ENCODE assay signal across 10 mouse cellular contexts in genomic region chr16:35319335-35319734, GRCm38 (mm10). TPM values are rescaled to one million over a fixed set of nuclear protein-coding genes. Genes with fewer than 3 reads are reported as not detected.
A peak's percentile ranks its signal among the peaks of the same experiment; 100 is the strongest.
DNase-seq lines count a peak whose midpoint lies in the region; ATAC-seq and TF ChIP-seq lines count a peak whose summit lies in the region.
"Had no signal": no experiment of that assay in that cellular context is flagged by ENCODE, and none has a peak within 500 bp of the region (broad histone marks: within the 10 kb centered on the region; RNA-seq: fewer than 3 reads in every experiment).

No protein-coding gene starts in this region.

- no peak for TF ChIP-seq EP300 in heart, postnatal 0 days (IDR thresholded peaks at IDR 0.05; ENCODE audit: low read depth)

- H3K9ac ChIP-seq in heart, postnatal 0 days (replicated peaks; ENCODE audit: low read depth, low read length) = no peak overlapping the region
- no peak overlapping the region for H3K9ac ChIP-seq in hindbrain, embryonic 14.5 days
- H3K9ac ChIP-seq: embryonic facial prominence, embryonic 13.5 days; lung, embryonic 15.5 days had no signal

- WGBS in heart, postnatal 0 days = 33% methylated on average over 4 of the region's 4 CpGs
- WGBS in hindbrain, embryonic 14.5 days = 28% methylated on average over 4 of the region's 4 CpGs

- peak; percentile 47 for ATAC-seq in heart, postnatal 0 days (ENCODE audit: insufficient read depth, low read depth)
- ATAC-seq in hindbrain, embryonic 14.5 days (ENCODE audit: low FRiP score) = peak; percentile 75
- ATAC-seq in erythroid progenitor cell, adult 5-6 weeks (replicated peaks; ENCODE audit: low FRiP score, poor library complexity, severe bottlenecking) = no peak

- H3K9me3 ChIP-seq in heart, postnatal 0 days (replicated peaks; ENCODE audit: control insufficient read depth, low read length) = no peaks in the 10 kb centered on the region
- no peaks in the 10 kb centered on the region for H3K9me3 ChIP-seq in hindbrain, embryonic 14.5 days (ENCODE audit: control insufficient read depth, low read length)
- H3K9me3 ChIP-seq: embryonic facial prominence, embryonic 13.5 days; lung, embryonic 15.5 days had no signal

- no peak overlapping the region for H3K4me3 ChIP-seq in heart, postnatal 0 days (ENCODE audit: low read depth, low read length)
- H3K4me3 ChIP-seq in hindbrain, embryonic 14.5 days (replicated peaks; ENCODE audit: low read length) = no peak overlapping the region
- H3K4me3 ChIP-seq: embryonic facial prominence, embryonic 13.5 days; lung, embryonic 15.5 days had no signal

- H3K36me3 ChIP-seq in heart, postnatal 0 days (replicated peaks; ENCODE audit: control insufficient read depth, insufficient read depth, low read length) = no peaks in the 10 kb centered on the region
- no peaks in the 10 kb centered on the region for H3K36me3 ChIP-seq in hindbrain, embryonic 14.5 days (replicated peaks; ENCODE audit: control insufficient read depth, insufficient read depth)
- H3K36me3 ChIP-seq in splenic B cell, adult 2 months (ENCODE audit: control insufficient read depth, insufficient read depth, low read length, poor library complexity, severe bottlenecking) = no peaks in the 10 kb centered on the region
- H3K36me3 ChIP-seq: embryonic facial prominence, embryonic 13.5 days had no signal

- no peak overlapping the region for H3K27ac ChIP-seq in heart, postnatal 0 days (ENCODE audit: low read depth)
- H3K27ac ChIP-seq in hindbrain, embryonic 14.5 days = no peak overlapping the region
- H3K27ac ChIP-seq: embryonic facial prominence, embryonic 13.5 days; lung, embryonic 15.5 days had no signal

- peak; percentile 75 for DNase-seq in heart, postnatal 0 days (ENCODE audit: low spot score)
- DNase-seq in heart, adult 9 months (ENCODE audit: low spot score in 2 of 2) = no peak
- DNase-seq in A20 (ENCODE audit: low read depth, low spot score) = peak; percentile 46
- peak; percentile 85 for DNase-seq in adipocyte (ENCODE audit: low spot score)
- DNase-seq in hindbrain, embryonic 14.5 days (ENCODE audit: low spot score) = peak; percentile 84
- peak; percentile 6 for DNase-seq in splenic B cell, adult 2 months (ENCODE audit: low read depth, low spot score)
- DNase-seq in frontal cortex, postnatal 25 days (ENCODE audit: low spot score in 2 of 2) = no peak

- 0 out of 2 replicates have a peak, but pooled peaks cover 3% of the 10 kb centered on the region for H3K4me1 ChIP-seq in heart, postnatal 0 days (ENCODE audit: control insufficient read depth, insufficient read depth)
- no peaks in the 10 kb centered on the region for H3K4me1 ChIP-seq in hindbrain, embryonic 14.5 days (replicated peaks; ENCODE audit: control insufficient read depth, insufficient read depth, low read length)
- H3K4me1 ChIP-seq: lung, embryonic 15.5 days had no signal

- peak; percentile 80 for TF ChIP-seq CTCF in heart, postnatal 0 days (IDR thresholded peaks at IDR 0.05; ENCODE audit: low read depth)

- H3K27me3 ChIP-seq in heart, postnatal 0 days (ENCODE audit: control insufficient read depth, insufficient read depth, low read length) = no peaks in the 10 kb centered on the region
- H3K27me3 ChIP-seq in hindbrain, embryonic 14.5 days (ENCODE audit: control insufficient read depth, insufficient read depth, low read length) = no peaks in the 10 kb centered on the region
- H3K27me3 ChIP-seq in splenic B cell, adult 2 months (ENCODE audit: control insufficient read depth, insufficient read depth, low read length, poor library complexity, severe bottlenecking) = no peaks in the 10 kb centered on the region
- H3K27me3 ChIP-seq: embryonic facial prominence, embryonic 13.5 days; lung, embryonic 15.5 days had no signal

- no peak overlapping the region; the same call in 1 of the 2 replicates for H3K4me2 ChIP-seq in heart, postnatal 0 days (ENCODE audit: low read depth, low read length)
- no peak overlapping the region for H3K4me2 ChIP-seq in hindbrain, embryonic 14.5 days (replicated peaks)
- H3K4me2 ChIP-seq: embryonic facial prominence, embryonic 13.5 days; lung, embryonic 15.5 days had no signal

RNA-seq across cellular contexts. Expression of gene Sec22a, which starts 44.4 kb away (rescaled TPM):
- total RNA-seq in heart, postnatal 0 days (2014; rRNA removed; ENCODE audit: low replicate concordance) = 12.7 and 32.3 TPM in 2 replicates
- polyA plus RNA-seq in heart, postnatal 0 days (2015; fragmentation: Nextera tagmentation; extraction: Ambion mirVana) = 31.1 and 31.9 TPM in 2 replicates
- polyA plus RNA-seq in hindbrain, embryonic 14.5 days (2014; fragmentation: Nextera tagmentation; extraction: Ambion mirVana) = 44.0 and 44.1 TPM in 2 replicates
- total RNA-seq in erythroid progenitor cell, adult 5-6 weeks (2015; ENCODE audit: low replicate concordance) = 1.8 and 7.5 TPM in 2 replicates
- total RNA-seq in erythroid progenitor cell, adult 5-6 weeks (2017; ENCODE audit: low replicate concordance) = 0.51 and 0.83 TPM in 2 replicates

Comparison
In these comparisons a context has a peak if more than half of its experiments do, and no peak if none do; other contexts are left out.
1. DNase-seq: peak in heart, postnatal 0 days (single experiment), A20 (single experiment), adipocyte (single experiment), hindbrain, embryonic 14.5 days (single experiment) and splenic B cell, adult 2 months (single experiment); none in heart, adult 9 months (0 of 2) and frontal cortex, postnatal 25 days (0 of 2).